Mouse (Mus musculus): ENCODE results near the gene Atp5h.

Atp5h gene

GRCm38 (mm10) chr11:115366706-115367394 is 52.9 kb downstream of the Atp5h start:
- no peak for DNase-seq (ENCODE audit: low read depth)

DNA sequence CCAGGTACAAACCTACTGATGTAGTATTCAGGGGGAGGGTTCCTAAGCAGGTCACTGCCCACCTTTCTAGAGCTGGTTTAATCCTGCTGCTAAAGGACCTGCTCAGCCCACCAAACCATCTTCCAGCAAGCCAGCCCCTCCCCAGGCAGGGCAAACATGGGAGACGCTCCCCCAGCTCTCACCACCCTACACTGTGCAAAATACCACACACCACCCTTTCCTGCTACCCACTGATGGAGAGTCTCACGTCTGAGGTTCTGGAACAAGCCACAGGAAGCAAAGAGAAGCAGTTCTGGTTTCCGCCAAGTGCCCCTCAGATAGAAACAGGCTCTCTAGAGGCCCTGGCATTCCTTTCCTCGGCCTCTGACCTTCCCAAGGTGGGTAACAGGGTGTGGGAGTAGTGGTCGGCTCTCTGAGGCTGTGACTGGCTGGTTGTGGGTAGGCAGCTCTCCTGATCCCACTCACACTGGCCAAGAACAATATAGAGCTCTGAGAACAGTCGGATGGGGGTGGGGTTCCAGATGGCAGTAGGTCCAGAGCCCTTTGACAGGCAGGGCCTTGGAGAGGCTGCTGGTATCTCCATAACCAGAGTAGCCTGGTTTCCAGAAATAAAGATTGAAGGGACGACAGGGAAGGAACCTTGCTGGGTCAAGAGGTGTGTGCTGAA is 53.6 kb downstream of the Atp5h start:
- DNase-seq (ENCODE audit: low read depth): no peak
